Mouse (Mus musculus): ENCODE data around the gene Diexf.

Gene Diexf

DNA sequence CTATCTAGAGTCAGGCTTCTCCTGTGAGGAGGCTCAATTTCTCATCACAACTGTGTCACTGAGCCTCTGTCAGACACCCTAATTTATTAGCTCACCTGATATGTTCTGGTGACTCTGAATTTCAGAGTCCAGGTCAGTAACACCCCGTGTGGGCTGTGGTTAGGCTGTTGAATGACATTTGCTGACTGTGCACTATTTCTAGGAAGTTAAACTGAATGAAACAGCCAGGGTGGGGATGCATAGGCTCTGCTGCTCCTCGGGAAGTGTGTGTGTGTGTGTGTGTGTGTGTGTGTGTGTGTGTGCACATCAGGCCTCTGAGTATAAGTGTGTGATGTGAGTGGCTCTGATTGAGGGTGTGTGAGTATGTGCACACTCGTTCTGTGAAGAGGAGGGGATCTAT is 8.6 kb upstream of the Diexf start:
- no peak for DNase-seq (ENCODE audit: extremely low read depth, low read depth)

DNA sequence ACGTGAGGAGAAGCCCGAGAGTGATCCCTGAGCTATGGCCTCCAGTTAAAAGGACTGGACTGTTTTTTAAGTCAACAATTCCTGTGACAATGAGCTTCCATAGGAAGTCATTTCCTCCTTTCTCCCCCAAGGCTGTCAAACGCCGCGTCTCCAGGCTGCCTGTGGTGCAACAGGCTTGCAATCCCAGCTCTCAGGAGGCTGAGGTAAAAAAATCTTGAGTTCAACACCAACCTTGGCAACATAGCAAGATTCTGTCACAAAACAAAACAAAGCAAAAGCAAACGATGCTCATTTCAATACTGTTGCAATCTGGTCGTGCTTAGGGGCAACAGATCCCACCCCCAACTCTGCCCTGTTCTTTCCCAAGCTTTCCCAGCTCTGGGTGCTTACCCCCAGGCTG is 8.0 kb upstream of the Diexf start:
- no peak for DNase-seq (ENCODE audit: extremely low read depth, low read depth)

DNA sequence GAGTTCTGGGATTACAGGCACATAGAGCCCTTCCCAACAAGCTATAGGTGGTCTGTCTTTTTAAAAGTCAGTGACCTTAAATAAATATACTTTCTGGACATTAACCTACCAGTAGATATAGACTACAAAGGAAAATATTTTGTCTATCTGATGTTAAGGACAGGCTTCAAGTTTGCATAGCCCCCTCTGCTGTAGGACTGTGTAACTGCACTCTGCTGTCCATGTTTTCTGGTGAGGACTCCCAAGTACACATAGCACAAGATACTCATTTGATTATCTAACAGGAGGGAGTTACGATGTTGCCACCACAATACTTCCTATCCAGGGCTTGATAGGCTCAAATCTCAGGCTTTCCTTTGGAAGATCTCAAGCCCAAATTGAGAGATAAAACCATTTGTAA is 3.7 kb upstream of the Diexf start:
- peak; percentile 48 for DNase-seq (ENCODE audit: extremely low read depth, low read depth)

DNA sequence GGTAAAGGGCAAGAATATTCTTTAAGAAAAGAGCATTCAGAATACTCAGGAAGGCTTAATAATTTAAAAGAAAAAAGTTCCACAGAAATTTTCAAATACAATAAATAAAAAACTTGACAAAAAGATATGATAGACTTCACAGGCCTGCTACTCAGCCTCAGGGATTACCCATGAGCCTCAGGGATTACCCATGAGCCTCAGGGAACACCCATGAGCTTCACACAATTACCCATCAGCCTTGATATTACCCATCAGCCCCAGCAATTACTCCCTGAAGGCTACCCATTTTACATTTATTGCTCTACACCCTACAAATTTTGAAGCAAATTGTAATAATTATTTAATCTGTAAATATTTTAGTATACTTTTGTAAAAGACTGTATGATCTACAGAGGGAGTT is 2.3 kb upstream of the Diexf start:
- DNase-seq (ENCODE audit: extremely low read depth, low read depth) = no peak

DNA sequence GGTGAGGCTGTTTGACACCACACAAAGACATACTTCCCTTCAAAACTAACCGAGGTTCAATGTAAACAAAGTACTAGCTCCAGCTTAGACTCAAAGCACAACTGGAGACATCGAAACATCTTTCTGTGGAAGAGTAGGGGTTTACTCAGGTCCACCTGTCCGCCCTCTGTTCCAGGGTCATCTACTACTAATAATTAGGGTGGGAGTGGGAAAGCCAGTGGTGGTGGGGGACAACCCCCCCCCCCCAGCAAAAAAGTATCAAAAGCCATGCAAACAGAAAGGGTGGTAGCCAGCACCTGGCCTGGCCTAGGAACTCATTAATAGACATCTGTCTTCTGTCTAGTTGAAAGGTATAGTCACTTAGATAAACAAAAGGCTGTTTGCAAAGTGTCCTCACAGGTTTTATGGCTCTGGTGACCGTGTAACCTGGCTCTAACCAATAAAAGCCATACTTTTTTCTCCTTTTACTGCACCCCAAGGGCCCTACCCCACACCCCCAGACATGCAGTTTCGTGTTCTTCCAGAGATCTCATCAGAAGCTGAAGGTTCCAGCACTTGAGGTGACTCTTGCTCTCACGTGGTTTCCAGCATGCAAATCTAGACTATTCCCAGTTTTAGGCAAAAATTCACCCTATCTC is 1.4 kb upstream of the Diexf start:
- no peak for DNase-seq (ENCODE audit: extremely low read depth, low read depth)

DNA sequence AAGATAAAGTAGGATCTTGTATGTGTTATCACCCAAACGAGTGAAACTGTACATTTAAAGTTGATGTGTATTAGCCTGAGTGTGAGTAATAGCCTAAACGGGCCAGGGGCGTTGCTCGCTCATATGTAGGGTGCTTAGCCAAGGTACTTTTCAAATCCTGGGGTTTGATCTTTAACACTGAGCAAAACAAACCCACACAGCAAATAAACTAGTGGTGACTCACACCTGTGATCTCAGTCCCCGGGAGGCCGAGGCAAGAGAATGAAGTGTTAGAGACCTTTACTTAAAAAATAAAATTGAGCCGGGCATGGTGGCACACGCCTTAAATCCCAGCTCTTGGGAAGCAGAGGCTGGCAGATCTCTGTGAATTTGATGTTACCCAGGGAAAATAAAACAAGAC is 767 bp upstream of the Diexf start:
- no peak for DNase-seq (ENCODE audit: extremely low read depth, low read depth)

DNA sequence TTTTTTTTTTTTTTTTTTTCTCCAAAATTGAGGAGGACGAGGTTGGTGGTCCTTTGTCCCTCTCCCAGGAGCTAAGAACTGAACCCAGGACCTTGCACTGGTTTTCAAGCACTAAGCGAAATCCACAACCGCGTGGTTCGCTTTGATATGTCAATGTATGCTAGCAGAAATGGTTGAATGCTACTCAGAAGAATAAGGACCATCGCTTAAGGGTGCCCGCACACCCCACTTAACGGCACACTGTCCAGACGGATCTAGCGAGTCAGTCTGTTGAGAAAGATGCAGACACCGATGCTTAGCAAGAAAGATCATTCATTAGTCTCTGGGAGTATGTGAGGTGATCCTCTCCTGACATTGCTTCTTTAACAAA is 369 bp upstream of the Diexf start:
- no peak for DNase-seq (ENCODE audit: extremely low read depth, low read depth)

DNA sequence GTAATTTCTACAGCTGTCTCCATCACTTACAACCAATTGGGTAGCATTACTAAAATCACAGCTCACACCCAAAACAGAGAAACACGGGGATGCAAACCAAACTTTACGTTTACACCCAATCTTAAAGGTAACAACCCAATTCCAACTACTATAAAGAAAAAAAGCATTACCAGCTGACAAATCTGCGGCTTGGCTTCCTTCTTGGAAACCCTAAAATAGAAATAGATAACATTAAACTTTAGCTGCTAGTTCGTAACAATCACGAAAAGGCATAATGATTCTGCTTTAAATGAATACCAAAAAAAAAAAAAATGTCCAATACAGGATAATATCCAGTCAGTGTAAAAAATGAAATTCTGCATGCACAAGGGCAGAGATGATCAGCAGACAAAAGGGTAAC is 751 bp downstream of the Diexf start:
- no peak for DNase-seq (ENCODE audit: extremely low read depth, low read depth)

DNA sequence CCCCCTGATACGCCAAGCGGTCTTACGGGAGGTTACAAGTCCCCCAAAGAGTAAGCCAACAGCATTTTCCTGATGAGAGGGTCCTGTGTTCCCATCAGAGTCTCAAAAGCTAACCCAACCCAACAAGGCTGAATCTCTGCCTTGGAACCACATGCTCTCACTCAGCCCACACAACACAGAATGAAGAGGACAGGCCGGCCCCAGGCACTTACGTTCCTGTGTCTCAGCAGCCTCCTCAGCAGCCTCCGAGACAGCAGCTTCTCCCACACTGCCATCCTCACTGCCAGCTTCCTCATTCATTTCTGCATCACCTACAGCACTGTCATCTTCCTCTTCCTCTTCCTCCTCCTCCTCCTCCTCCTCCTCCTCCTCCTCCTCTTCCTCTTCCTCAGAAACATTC is 2.0 kb downstream of the Diexf start:
- no peak for DNase-seq (ENCODE audit: extremely low read depth, low read depth)

DNA sequence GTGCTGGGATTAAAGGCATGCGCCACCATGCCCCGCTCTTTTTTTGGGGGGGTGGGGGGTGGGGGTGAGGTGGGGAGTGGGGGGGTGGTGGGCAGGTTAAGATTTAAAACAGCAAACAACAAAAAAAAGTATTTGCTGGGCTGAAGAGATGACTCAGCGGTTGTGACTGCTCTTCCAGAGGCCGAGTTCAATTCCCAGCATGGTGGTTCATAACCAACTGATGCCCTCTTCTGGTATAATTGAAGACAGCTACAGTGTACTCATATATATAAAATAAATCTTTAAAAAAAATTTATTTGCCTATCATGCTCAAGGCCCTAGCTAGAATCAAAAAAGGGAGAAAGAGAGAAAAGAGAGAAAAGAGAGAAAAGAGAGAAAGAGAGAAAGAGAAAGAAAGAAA is 4.2 kb downstream of the Diexf start:
- DNase-seq (ENCODE audit: extremely low read depth, low read depth) = no peak

DNA sequence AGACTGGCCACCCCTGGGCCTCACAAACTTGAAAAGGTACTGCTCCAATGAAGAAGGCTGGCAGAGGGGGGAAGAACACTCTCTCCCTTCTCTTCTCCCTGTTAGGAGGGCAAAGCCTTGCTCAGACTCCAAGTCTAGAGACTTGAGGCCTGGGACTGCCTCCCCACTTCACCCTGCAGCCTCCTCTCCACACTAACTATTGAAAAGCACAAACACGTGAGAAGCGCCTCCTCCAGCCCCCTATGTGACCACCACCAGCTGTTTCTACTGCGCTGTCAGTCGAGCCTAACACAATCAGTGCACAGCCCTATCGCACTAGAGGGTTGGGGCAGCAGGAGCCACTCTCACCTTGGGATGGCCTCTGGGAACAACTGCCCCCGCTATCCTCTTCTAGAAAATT is 6.8 kb downstream of the Diexf start:
- DNase-seq (ENCODE audit: extremely low read depth, low read depth) = no peak

DNA sequence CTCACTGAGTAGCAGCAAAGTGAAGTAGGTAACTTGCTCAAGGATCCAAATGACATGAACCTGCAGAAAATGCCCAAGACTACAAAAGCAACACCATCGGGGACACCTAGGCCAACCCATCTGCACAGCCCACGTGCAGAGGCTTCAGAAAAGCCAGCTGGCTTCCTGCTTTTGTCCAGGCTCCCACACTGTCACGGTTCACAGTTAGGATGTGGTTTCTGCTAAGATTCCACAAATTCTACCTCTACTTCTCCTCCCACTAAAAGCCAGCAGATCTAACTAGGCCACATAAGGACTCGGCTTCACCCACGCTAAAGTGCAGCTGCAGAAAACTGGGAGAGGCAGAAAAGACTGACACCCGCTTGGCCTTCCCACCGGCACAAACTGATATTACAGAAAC is 7.3 kb downstream of the Diexf start:
- no peak for DNase-seq (ENCODE audit: extremely low read depth, low read depth)

DNA sequence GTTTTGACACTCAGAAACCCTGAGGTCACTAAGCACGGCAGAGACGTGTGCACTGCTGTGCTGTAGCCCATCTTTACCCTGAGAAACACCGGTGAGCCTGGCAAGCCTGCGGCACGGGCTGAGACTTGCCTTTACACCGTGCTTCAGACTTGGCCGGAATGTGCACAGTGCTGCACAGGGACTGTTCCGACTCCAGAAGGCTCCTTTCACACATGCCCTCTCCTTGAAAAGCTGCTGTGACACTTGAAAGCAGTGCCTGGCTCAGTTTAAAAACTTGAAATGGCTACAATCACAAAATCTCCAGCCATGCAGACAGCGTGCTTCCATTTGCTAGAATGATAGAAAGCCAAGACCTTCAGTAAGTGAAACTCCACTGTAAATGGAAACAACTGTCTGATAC is 18.0 kb downstream of the Diexf start:
- DNase-seq (ENCODE audit: extremely low read depth, low read depth) = no peak

DNA sequence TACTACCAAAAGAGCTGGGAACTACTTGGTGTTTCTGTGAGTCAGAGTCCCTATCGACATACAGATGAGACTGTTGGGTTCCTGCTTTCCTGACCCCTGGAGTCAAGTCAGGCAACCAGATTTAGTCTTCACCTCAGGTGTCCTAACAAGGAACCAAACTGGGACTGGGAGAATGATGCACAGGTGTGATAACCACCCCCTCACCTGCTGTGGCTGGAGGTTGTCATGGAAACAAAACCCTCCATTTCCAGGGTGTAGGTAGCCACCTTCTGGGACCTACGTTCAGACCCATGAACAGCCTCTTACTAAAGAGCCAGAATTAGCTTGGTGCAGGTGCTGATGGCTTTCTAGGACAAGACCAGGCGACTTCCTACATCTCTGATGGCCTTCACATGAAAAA is 27.1 kb downstream of the Diexf start:
- no peak for DNase-seq (ENCODE audit: extremely low read depth, low read depth)

DNA sequence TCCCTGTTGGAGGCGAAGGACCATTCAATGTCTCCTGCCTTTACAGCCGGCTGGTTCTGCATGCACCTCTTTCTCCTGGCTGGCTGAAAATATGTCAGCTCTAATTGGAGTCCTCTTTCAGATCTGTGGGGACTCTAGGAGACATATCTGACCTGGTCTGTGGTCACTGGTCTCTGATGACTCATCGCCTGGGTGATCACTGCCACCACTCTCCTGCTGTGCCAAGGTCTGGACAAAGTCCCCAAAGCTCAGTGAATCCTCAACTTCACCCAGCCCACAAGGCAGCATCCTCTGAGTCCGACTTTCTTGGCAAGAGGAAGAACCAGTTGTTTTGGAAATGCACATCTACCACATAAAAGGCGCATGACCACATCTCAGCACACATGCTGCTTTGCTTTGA is 27.5 kb downstream of the Diexf start:
- no peak for DNase-seq (ENCODE audit: extremely low read depth, low read depth)

DNA sequence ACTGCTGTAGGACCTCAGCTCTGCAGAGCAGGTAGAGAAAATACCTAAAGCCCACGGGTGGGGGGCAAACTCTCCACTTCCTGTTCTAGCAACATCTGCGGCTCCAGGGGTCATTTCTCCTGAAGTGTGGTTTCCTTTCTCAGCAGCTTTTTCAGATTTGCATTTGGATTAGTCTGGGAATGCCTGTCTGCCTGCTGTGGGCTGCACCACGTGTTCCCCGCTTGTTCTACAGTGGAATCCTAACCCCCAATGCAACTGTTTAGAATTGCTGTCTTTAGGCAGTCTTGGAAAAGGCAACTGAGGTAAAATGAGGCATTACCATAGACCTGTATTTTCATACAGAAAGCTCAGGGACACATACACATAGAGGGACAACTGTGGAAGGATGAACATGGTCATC is 28.0 kb downstream of the Diexf start:
- no peak for DNase-seq (ENCODE audit: extremely low read depth, low read depth)

DNA sequence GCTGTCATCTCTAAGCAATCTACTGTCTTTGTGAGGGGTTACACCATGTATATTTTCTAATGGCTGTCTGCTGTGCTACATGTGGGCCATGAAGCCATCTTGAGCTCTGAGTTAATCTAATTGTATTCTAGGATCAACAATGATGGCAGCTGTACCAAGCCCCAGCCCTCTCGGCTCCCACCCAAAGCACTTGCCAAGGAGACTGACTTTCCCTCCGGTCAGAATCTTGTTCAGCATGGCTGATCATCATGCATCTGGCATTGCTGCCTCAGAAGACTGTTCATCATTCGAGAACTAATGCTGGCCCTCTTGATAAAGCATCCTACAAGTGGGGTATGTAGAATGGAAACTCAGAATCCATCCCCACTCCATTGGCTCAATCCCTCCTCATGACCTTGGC is 31.1 kb downstream of the Diexf start:
- DNase-seq (ENCODE audit: extremely low read depth, low read depth) = no peak

DNA sequence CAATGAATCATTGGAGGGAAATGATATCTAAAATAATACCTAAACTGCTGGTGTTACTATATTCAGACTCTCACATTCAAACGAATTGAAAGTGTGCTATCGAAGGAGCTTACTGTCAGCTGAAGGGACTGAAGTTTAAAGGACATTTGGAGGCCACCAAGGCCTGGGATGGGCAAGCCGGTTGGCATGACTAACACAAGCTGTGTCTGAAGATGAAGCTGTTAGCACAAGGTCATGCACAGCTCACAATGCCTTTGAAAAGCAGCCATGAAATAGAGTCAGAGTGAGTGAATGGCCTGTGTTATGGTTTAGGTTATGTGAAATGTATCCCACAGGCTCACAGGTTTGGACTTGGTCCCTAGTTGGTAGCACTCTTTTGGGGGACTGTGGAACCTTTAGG is 36.5 kb downstream of the Diexf start:
- no peak for DNase-seq (ENCODE audit: extremely low read depth, low read depth)

DNA sequence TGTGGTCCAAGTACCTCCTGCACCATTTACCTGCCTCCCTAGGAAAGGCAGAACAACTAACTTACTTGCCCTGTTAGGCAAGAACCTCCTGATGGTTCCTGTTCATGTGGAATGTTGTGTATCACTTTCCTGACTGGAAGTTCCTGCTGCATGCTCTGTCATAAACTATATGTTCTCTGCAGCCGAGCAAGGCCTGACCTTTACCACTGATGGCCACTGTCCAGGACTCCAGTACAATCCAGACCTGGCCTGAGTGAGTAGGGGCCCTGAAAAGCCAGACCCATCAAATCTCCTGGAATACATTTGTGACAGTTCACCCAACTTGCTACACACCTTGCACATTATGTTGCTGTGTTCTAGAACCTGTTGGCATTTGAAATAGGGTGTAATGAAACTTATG is 37.3 kb downstream of the Diexf start:
- no peak for DNase-seq (ENCODE audit: extremely low read depth, low read depth)

DNA sequence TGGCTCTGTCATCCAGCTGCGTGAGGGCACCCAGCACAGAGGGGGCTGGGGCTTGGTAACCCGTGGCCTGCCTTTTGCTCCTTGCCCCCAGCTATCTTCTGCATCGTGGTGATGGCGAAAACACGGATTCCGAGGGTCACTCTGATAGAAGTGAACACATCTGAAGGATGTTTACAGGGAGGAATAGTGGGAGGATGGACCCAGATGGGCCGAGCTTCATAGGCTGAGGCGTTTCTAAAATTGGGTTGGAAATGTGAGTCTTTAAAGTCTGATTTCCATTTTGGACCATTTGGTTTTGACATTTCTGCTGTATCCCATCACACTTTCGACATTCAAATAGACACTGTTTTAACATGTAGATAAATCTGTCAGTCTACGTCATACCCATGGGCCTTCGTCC is 39.2 kb downstream of the Diexf start:
- DNase-seq (ENCODE audit: extremely low read depth, low read depth) = no peak

DNA sequence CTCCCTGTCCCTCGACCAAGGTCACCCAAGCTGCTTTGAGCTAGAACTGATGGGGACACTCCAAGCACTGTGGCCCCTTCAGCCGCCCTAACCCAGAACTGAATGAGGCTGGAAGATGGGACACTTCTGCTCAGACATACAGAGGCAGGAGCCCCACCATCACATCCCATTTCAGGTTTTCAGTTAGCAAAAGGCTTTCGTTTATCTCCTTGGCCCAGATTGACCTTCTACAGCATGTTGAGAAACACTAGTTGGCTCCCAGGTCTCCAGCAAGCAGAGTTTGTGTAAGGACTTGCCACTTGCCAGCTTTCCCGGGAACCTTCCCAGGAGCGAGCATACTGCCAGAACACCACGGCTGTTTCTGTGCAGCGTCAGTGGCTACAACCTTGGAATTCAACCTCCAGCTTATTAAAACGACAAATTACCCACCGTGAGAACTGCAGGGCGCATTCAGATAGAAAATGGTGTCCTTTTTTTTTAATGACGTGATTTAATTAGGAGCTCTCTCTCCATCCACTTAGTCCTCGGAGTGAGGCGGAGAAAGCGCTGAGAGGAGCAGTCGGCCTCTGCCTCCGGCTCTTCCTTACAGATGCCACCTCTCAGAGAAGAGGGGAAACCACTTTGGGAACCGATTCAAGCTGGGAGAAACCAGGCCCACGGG is 39.7 kb downstream of the Diexf start:
- DNase-seq (ENCODE audit: extremely low read depth, low read depth) = no peak

DNA sequence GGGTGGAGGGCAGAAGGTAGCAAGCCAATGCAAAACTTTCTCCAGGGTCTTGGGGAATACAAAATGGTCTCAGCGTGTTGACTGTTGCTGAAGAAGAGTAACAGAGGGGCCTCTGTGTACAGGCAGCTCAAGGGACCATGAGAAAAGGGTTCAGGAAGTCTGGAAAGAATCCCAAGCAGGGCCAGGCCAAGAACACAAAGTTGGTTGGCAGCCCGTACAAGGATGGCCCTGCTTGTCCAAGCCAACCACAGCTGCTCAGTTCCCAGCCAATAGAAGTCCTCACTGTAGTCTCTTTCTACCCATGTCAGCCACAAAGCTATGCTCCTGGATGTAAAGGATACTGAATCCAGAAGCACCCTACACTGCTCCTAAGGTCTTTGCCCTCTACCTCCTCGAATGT is 40.4 kb downstream of the Diexf start:
- no peak for DNase-seq (ENCODE audit: extremely low read depth, low read depth)

DNA sequence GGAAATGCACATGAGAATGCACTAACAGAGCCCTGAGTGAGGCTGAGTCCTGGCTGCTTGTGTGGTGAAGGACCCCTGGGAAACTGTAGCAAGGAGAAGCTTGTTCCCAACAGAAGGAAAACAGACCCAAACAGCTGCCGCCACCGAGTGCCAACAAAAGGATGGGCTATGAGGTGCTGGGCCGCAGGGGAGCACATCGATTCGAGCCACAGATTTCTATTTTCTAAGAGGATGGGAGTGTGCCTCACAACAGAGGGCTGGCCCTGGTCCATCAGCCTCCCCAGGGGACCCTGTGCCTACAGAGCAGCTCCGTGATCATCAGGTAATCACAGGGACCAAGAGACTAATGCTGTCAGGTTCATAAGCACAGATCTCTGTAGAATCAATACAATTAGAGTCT is 40.9 kb downstream of the Diexf start:
- DNase-seq (ENCODE audit: extremely low read depth, low read depth) = no peak
